Mouse (Mus musculus) hematopoietic stem cell, adult 5-6 weeks (primary cell): Measurements from ENCODE around the gene Dscam. TPM values are rescaled to one million over a fixed set of nuclear protein-coding genes. Genes with fewer than 3 reads are reported as not detected.

Source experiments
- ATAC-seq, 2 experiments: fragments of 125-278 bp in 1 of 2; replicated peaks in 1 of 2; 2 replicates each; pipeline ENCODE4 v1.8.0; 2016 to 2017; ENCODE audit warnings: inconsistent platforms in 2 of 2, mild to moderate bottlenecking in 2 of 2, moderate number of reproducible peaks in 2 of 2, low read depth in 1 of 2, moderate TSS enrichment in 1 of 2; ENCODE audit not compliant: low FRiP score in 2 of 2, poor library complexity in 2 of 2, severe bottlenecking in 2 of 2, insufficient read depth in 1 of 2, low TSS enrichment in 1 of 2
- total RNA-seq: library from RNA; stranded (forward); fragments of 172-1452, 232-1000 nt; gene quantifications from 2 replicates; pipeline ENCODE4 v1.2.3, GENCODE M21; 2017

The Dscam gene
- total RNA-seq, 1 experiment from 2014 or later: 1.2 TPM

- ATAC-seq: peak in 1 of 2 experiments; percentile 68; a peak in 1 of 4 replicates
Observed at GRCm38 (mm10) chr16:96682289-96682972, 488.1 kb downstream of the Dscam start.

- no peak for ATAC-seq
Observed at GRCm38 (mm10) chr16:96679981-96680380, 490.6 kb downstream of the Dscam start.

DNA sequence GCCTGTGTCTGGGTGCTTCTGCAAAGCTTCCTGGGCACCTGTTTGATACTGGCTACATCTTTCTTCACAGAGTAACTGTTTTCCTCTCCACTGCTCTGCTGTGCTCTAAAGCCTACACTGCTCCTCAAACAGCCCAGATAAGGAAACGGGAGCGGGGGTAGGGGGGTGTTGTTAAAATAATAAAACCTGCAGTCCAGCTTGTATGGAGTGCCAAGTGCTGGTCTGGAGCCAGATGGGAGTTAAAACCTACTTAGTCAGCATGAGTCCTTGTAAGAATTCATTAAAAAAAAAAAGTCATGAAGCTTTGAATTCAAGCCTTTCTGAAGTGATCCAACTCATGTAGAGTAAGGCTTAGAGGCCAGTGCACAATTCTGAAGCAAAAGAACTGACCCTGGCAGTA is 493.1 kb downstream of the Dscam start:
- no peak for ATAC-seq

- ATAC-seq: peak in 1 of 2 experiments; percentile 72; a peak in 1 of 4 replicates
Observed at GRCm38 (mm10) chr16:96676663-96677062, 493.9 kb downstream of the Dscam start.

GRCm38 (mm10) chr16:96673191-96673847 is 497.2 kb downstream of the Dscam start:
- ATAC-seq: no peak

DNA sequence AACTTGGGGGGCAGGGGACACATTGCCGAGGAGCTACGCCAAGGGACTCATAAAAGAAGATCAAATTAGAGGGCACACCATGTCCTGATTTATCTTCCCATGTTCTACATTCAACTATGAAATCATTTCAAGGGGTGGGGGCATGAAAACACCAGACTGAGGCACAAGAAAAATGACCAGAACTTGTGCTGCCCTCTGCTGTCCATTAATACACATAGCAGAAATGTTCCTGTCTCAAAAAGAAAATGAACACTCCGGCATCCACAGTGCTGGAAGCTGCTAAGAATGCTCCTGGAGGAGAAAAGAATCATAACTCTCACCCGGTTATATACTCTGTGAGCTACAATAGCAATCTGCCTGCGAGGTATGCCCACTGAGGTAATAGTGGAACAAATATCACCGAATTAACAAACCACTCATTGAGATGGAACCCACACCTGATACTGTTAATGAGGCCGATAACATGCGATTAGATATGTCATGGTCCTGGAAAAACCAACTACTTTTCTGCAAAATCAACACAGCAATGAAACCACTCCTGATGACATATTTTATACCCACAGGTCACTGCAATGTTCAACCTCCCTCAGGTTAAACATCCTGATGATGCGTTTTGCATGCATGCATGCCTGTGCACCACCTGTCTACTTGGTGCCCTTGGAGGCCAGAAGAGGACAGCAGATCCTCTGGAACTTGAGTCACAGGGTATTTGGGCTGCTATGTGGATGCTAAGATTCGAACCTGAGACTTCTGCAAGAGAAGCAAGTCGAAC is 498.8 kb downstream of the Dscam start:
- 0 out of 4 replicates have a peak, but pooled peaks of 1 of the 2 experiments have one; percentile 48 for ATAC-seq

DNA sequence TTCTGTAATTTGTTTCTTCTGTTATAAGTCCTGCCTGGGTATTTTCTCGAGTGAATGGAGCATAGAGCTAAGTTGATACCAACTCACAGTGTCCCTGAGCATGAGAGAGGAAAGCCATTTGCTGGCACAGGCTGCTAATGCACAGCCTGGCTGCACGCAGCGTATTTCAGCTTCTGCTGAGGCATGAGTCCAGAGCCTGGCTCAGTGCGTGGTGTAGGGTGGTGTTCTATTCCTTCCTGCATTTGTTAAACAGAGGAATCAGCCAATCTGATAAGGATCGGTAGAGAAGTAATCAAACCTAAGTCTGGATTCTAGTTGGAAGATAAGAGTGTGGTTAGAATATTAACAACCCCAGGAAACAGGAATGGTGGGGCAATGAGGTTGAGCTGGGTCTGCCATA is 500.8 kb downstream of the Dscam start:
- ATAC-seq: 0 out of 4 replicates have a peak, but pooled peaks of 1 of the 2 experiments have one; percentile 10

DNA sequence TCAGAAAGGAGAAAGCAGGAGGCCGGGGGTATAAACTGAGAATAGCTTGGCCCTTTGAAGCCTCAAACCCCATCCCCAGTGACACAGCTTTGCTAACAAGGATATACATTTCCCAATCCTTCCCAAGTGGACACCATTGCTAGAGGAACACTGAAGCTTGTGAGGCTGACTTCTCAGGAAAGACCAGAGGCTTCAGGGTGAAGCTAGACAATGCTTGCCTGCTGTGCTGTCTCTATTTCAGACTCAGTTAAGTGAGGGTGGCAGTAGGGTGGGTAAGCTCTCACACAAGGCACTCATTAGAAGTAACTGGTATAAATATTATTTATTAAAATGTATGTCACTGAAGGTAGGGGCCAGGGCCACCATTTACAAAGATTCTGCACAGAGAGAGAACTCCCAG is 502.1 kb downstream of the Dscam start:
- ATAC-seq: no peak

GRCm38 (mm10) chr16:96661073-96661472 is 509.5 kb downstream of the Dscam start:
- no peak for ATAC-seq

GRCm38 (mm10) chr16:96659275-96659674 is 511.3 kb downstream of the Dscam start:
- ATAC-seq: no peak

DNA sequence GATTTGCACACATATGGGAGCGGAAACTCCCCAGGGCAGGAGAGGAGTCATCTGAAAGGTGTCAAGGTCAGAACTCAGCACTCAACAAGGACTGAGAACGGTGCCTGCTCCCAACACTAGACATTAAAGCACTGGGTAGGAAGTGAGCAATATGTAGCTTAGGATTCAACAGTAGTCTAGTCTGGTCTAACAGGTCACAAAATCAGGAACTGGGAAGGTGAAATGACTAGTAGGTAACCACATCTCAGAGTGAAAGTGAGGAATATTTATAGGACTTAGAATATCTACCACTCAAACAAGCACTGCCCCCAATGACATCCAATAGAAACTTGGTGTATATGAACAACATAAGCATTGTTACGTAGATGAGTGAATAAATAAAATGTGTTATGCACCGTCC is 515.0 kb downstream of the Dscam start:
- no peak for ATAC-seq

DNA sequence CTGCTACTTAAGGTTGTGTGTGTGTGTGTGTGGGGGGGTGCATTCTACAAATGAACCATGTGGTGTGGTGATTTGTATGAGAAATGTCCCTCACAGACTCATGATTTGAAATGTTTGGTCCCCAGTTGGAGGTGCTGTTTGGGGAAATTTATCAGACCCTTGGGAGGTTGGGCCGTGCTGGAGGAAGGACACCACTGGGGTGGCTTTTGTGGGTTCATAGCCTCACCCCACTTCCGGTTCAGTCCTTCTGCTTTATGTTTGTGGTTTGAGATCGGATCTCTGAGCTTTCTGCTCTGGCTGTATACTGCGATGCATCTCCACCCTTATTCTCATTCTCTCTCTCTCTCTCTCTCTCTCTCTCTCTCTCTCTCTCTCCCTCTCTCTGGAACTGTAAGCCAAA is 516.5 kb downstream of the Dscam start:
- ATAC-seq: peak; percentile 71 to 74

GRCm38 (mm10) chr16:96651444-96651843 is 519.1 kb downstream of the Dscam start:
- no peak for ATAC-seq

GRCm38 (mm10) chr16:96640101-96640500 is 530.5 kb downstream of the Dscam start:
- no peak for ATAC-seq

DNA sequence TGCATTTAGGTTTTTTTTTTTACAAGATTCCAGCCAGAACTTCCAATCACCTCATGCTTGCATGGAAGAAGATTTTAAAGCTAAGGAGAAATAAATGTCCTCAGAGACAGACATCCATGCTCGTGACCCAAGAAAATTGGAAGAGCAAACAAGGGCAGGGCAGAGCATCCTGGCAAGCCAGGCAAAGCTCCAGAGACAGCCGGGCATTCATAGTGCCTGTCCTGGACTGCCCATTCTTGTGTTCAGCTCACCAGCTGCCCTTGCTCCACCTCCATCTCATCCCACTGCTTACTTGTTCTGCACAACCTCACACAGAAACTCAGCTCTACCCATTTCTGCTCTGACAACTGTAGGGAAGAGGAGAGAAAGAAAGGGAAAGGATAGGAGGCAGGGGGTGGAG is 534.6 kb downstream of the Dscam start:
- no peak for ATAC-seq

DNA sequence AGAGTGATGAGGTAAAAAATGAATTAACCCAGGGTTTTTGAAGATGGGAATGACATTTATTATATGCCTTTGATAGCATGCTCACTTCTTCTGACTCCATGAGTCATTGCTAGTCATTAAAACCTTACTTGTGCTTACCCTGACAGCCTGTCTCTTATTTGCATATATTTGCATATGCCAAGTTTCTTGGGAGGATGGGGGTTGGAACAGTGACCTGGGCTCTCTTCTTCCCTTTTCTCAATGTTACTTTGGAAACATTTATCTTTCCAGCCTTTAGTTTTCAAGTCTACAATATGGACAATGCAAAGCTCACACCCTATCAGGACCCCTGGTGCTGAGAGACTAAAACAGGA is 535.8 kb downstream of the Dscam start:
- ATAC-seq: no peak

DNA sequence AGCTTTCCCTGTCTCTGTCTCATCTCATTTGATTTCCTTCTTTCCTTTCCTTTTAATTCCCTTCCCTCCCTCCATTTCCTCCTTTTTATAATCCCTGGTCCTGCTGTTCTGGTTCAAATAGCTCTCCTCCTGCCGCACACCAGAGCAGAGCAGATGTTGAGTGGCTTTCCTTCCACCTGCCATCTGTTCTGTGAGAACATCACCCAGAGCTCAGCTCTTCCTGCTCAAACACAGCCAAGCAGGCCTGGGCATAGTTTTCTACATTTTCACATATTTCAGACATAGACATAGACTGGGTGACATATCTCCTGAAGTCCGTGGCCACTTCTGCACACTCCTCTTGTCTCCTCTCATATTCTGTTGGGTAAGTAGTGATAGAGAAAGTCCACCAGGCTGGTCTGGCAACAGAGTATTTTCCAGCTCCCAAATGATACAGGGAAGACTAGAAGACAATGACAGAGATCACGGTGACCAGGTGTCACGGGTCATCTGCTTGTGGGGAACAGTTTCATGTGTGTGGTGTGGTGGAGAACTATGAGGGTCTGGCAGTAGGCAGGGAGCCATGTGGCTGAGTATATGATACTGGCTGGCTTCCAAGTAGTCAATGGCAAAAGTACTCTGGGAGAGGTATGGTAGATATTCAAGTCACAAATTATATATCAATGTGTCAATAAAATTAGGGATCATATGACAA is 536.3 kb downstream of the Dscam start:
- no peak for ATAC-seq

DNA sequence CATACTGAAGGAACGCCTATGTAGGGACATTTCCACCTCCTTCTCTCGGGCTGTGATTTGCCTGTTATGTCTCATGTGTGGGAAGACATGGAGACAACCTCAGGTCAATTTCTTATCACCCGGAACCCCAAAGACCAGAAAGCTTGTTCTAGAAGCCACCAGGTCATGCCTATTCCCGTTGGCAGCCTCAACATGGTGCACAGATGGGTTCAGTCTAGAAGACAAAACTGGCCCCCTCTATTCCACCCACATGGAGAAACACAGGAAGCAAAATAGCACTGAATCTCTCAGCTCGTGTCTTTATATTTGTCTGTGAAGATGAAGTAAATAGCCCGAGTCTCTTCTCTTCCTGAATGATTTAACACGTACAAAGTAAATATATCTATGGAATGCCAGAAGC is 540.3 kb downstream of the Dscam start:
- ATAC-seq: no peak
